18 mouse cellular contexts compared by ENCODE assay signal in genomic region chr6:50390313-50390712, GRCm38 (mm10).
DNase-seq lines count a peak whose midpoint lies in the region; ATAC-seq lines count a peak whose summit lies in the region.
"Had no signal": no experiment of that assay in that cellular context is flagged by ENCODE, and none has a peak within 500 bp of the region (broad histone marks: within the 10 kb centered on the region; RNA-seq: fewer than 3 reads in every experiment).

No protein-coding gene starts in this region.

- 37% methylated on average over 5 of the region's 5 CpGs for WGBS in heart, embryonic 15.5 days
- WGBS in large intestine, adult 2 months, result 24% methylated on average over 5 of the region's 5 CpGs
- WGBS in forebrain, embryonic 15.5 days, result 71% methylated on average over 5 of the region's 5 CpGs

- H3K36me3 ChIP-seq in heart, embryonic 15.5 days, result no peaks in the 10 kb centered on the region
- H3K36me3 ChIP-seq in forebrain, embryonic 15.5 days, result no peaks in the 10 kb centered on the region
- H3K36me3 ChIP-seq: forebrain, embryonic 12.5 days; hindbrain, embryonic 12.5 days; midbrain, embryonic 15.5 days; neural tube, embryonic 13.5 days had no signal

- intact Hi-C loops in left cerebral cortex, postnatal 10 days (cut with DNase I), result no loop called here

- H3K4me1 ChIP-seq in heart, embryonic 15.5 days (replicated peaks), result peaks cover 12% of the 10 kb centered on the region; the same call in 1 of the 2 replicates
- no peaks in the 10 kb centered on the region for H3K4me1 ChIP-seq in forebrain, embryonic 15.5 days
- H3K4me1 ChIP-seq: forebrain, embryonic 12.5 days; hindbrain, embryonic 12.5 days; midbrain, embryonic 15.5 days; neural tube, embryonic 13.5 days had no signal

- no peak overlapping the region for H3K4me3 ChIP-seq in heart, embryonic 15.5 days
- no peak overlapping the region for H3K4me3 ChIP-seq in forebrain, embryonic 15.5 days
- H3K4me3 ChIP-seq: forebrain, embryonic 12.5 days; hindbrain, embryonic 12.5 days; left cerebral cortex, adult 2 months; midbrain, embryonic 15.5 days; neural tube, embryonic 13.5 days had no signal

- no peak overlapping the region for H3K4me2 ChIP-seq in heart, embryonic 15.5 days
- no peak overlapping the region for H3K4me2 ChIP-seq in forebrain, embryonic 15.5 days (replicated peaks)
- H3K4me2 ChIP-seq: forebrain, embryonic 12.5 days; hindbrain, embryonic 12.5 days; midbrain, embryonic 15.5 days; neural tube, embryonic 13.5 days had no signal

- peak overlapping the region; percentile 33; the same call in 1 of the 2 replicates for H3K27ac ChIP-seq in heart, embryonic 15.5 days
- H3K27ac ChIP-seq in forebrain, embryonic 15.5 days (replicated peaks), result no peak overlapping the region
- H3K27ac ChIP-seq: forebrain, embryonic 12.5 days; hindbrain, embryonic 12.5 days; left cerebral cortex, adult 2 months; midbrain, embryonic 15.5 days; neural tube, embryonic 13.5 days had no signal

- no peak overlapping the region for H3K9ac ChIP-seq in heart, embryonic 15.5 days
- H3K9ac ChIP-seq in forebrain, embryonic 15.5 days (replicated peaks), result no peak overlapping the region
- H3K9ac ChIP-seq: forebrain, embryonic 12.5 days; hindbrain, embryonic 12.5 days; liver, postnatal 0 days; midbrain, embryonic 15.5 days; neural tube, embryonic 13.5 days had no signal

- no peaks in the 10 kb centered on the region for H3K27me3 ChIP-seq in heart, embryonic 15.5 days
- H3K27me3 ChIP-seq in forebrain, embryonic 15.5 days, result no peaks in the 10 kb centered on the region
- H3K27me3 ChIP-seq: forebrain, embryonic 12.5 days; hindbrain, embryonic 12.5 days; midbrain, embryonic 15.5 days; neural tube, embryonic 13.5 days had no signal

- no peak for ATAC-seq in heart, embryonic 15.5 days (replicated peaks; ENCODE audit: insufficient number of reproducible peaks, insufficient read depth, low FRiP score, low read depth)
- no peak for ATAC-seq in forebrain, embryonic 15.5 days (replicated peaks)
- ATAC-seq: liver, postnatal 0 days; midbrain, embryonic 15.5 days had no signal

- no peaks in the 10 kb centered on the region for H3K9me3 ChIP-seq in heart, embryonic 15.5 days (replicated peaks)
- no peaks in the 10 kb centered on the region for H3K9me3 ChIP-seq in forebrain, embryonic 15.5 days
- H3K9me3 ChIP-seq: forebrain, embryonic 12.5 days; midbrain, embryonic 15.5 days had no signal

- DNase-seq in heart, adult 18-20 months, result no peak
- DNase-seq in 3T3-L1 (ENCODE audit: low read depth, low spot score) (peak; percentile 97), NIH3T3 (ENCODE audit: low read depth) (peak; percentile 69)
- peak; percentile 61 for DNase-seq in large intestine, adult 2 months (ENCODE audit: low read depth, low spot score)
- DNase-seq in left cerebral cortex, adult 11 months (ENCODE audit: low spot score), result no peak
- no peak for DNase-seq in left cerebral cortex, postnatal 10 days (ENCODE audit: extremely low spot score in 1 of 2, low spot score in 2 of 2)
- DNase-seq: adrenal gland, postnatal 14 days; cerebellum, postnatal 14 days; liver, postnatal 0 days; retina, postnatal 1 day; spleen, adult 18-20 months had no signal

Comparison
In these comparisons a context has a peak if more than half of its experiments do, and no peak if none do; other contexts are left out.
1. DNase-seq: peak in 3T3-L1 (single experiment), NIH3T3 (single experiment) and large intestine, adult 2 months (single experiment); none in heart, adult 18-20 months (0 of 2), left cerebral cortex, adult 11 months (single experiment) and left cerebral cortex, postnatal 10 days (0 of 2).